Mouse (Mus musculus): Measurements from ENCODE around the gene Akap9. TPM values are rescaled to one million over a fixed set of nuclear protein-coding genes. Genes with fewer than 3 reads are reported as not detected.
"Not testable (repeated sequence)": the region's sequence is repeated elsewhere in the genome, so short reads cannot be mapped to it uniquely, and the experiment has no call there.

The Akap9 gene
- total RNA-seq (2015; ENCODE audit: low replicate concordance) (21.0 and 27.8 TPM in 2 replicates), total RNA-seq (2017; ENCODE audit: low replicate concordance) (16.0 and 20.0 TPM in 2 replicates)

- peak; percentile 86 for ATAC-seq (replicated peaks; ENCODE audit: low FRiP score, poor library complexity, severe bottlenecking)
These were observed at the start of gene Akap9 for GRCm38 (mm10) chr5:3927801-3928689. TSS of gene Akap9 (plus strand) at chr5:3928054.

- not testable (repeated sequence) for ATAC-seq (replicated peaks; ENCODE audit: low FRiP score, poor library complexity, severe bottlenecking)
These were observed 41.0 kb upstream of the Akap9 start for GRCm38 (mm10) chr5:3886862-3887261.

- no peak for ATAC-seq (replicated peaks; ENCODE audit: low FRiP score, poor library complexity, severe bottlenecking)
These were observed 38.7 kb upstream of the Akap9 start for GRCm38 (mm10) chr5:3889201-3889600.

- peak; percentile 100 for ATAC-seq (replicated peaks; ENCODE audit: low FRiP score, poor library complexity, severe bottlenecking)
These were observed 34.2 kb upstream of the Akap9 start, which contains the start of gene Mterf1a for GRCm38 (mm10) chr5:3893459-3894293. TSS of gene Mterf1a (minus strand) at chr5:3893933.

GRCm38 (mm10) chr5:3894294-3894619 lies 33.6 kb upstream of the Akap9 start:
- not testable (repeated sequence) for ATAC-seq (replicated peaks; ENCODE audit: low FRiP score, poor library complexity, severe bottlenecking)

GRCm38 (mm10) chr5:3905471-3905870 lies 22.4 kb upstream of the Akap9 start:
- no peak for ATAC-seq (replicated peaks; ENCODE audit: low FRiP score, poor library complexity, severe bottlenecking)

- no peak for ATAC-seq (replicated peaks; ENCODE audit: low FRiP score, poor library complexity, severe bottlenecking)
These were observed 5.5 kb upstream of the Akap9 start for GRCm38 (mm10) chr5:3922350-3922749.

GRCm38 (mm10) chr5:3926666-3927065 lies 1.2 kb upstream of the Akap9 start:
- no peak for ATAC-seq (replicated peaks; ENCODE audit: low FRiP score, poor library complexity, severe bottlenecking)

- ATAC-seq (replicated peaks; ENCODE audit: low FRiP score, poor library complexity, severe bottlenecking), result peak; percentile 65
These were observed 814 bp downstream of the Akap9 start for GRCm38 (mm10) chr5:3928690-3929046.

- no peak for ATAC-seq (replicated peaks; ENCODE audit: low FRiP score, poor library complexity, severe bottlenecking)
These were observed 2.9 kb downstream of the Akap9 start for GRCm38 (mm10) chr5:3930760-3931159.

- ATAC-seq (replicated peaks; ENCODE audit: low FRiP score, poor library complexity, severe bottlenecking), result no peak
These were observed 3.8 kb downstream of the Akap9 start for GRCm38 (mm10) chr5:3931636-3932035.

- ATAC-seq (replicated peaks; ENCODE audit: low FRiP score, poor library complexity, severe bottlenecking), result no peak
These were observed 5.7 kb downstream of the Akap9 start for GRCm38 (mm10) chr5:3933551-3933950.

GRCm38 (mm10) chr5:3935266-3935665 lies 7.4 kb downstream of the Akap9 start:
- no peak for ATAC-seq (replicated peaks; ENCODE audit: low FRiP score, poor library complexity, severe bottlenecking)

- no peak for ATAC-seq (replicated peaks; ENCODE audit: low FRiP score, poor library complexity, severe bottlenecking)
These were observed 8.1 kb downstream of the Akap9 start for GRCm38 (mm10) chr5:3935778-3936554.

GRCm38 (mm10) chr5:3938905-3939304 lies 11.1 kb downstream of the Akap9 start:
- no peak for ATAC-seq (replicated peaks; ENCODE audit: low FRiP score, poor library complexity, severe bottlenecking)

- no peak for ATAC-seq (replicated peaks; ENCODE audit: low FRiP score, poor library complexity, severe bottlenecking)
These were observed 11.5 kb downstream of the Akap9 start for GRCm38 (mm10) chr5:3939335-3939734.

GRCm38 (mm10) chr5:3941240-3941639 lies 13.4 kb downstream of the Akap9 start:
- no peak for ATAC-seq (replicated peaks; ENCODE audit: low FRiP score, poor library complexity, severe bottlenecking)

GRCm38 (mm10) chr5:3943169-3943568 lies 15.3 kb downstream of the Akap9 start:
- ATAC-seq (replicated peaks; ENCODE audit: low FRiP score, poor library complexity, severe bottlenecking), result not testable (repeated sequence)

GRCm38 (mm10) chr5:3952498-3952897 lies 24.6 kb downstream of the Akap9 start:
- ATAC-seq (replicated peaks; ENCODE audit: low FRiP score, poor library complexity, severe bottlenecking), result no peak

- ATAC-seq (replicated peaks; ENCODE audit: low FRiP score, poor library complexity, severe bottlenecking), result no peak
These were observed 26.7 kb downstream of the Akap9 start for GRCm38 (mm10) chr5:3954541-3954940.

Data from erythroid progenitor cell, adult 5-6 weeks (primary cell).